Mouse (Mus musculus) urinary bladder, postnatal 25 days (tissue): ENCODE data around the gene Tlr3.
A peak's percentile ranks its signal among the peaks of the same experiment; 100 is the strongest.

Source experiments
- DNase-seq: peaks from one replicate; pipeline ENCODE4 v3.0.0; 2022; ENCODE audit warnings: low spot score

Tlr3 gene

DNA sequence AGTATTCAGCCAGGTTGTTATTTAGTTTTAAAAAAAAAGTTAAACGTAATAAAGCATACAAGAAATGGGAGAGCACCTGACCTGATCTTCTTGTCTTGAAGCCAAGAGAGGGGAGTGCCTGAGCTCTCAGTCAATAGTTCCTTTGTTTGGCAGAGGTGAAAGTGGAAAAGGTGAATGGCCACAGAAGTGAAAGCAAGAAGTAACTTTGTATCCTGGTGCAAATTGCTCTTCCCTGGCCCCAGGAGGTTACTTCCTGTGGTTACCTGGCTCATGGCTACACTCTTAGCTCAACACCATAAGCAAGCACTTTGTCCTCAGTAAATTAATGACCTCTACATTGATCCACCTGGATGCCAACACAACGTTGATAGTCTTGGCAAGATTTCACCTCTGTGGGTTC is at the start of gene Tlr3:
TSS of gene Tlr3 (minus strand) at position 199 of the 400 bp plus-strand sequence.
- no peak for DNase-seq

DNA sequence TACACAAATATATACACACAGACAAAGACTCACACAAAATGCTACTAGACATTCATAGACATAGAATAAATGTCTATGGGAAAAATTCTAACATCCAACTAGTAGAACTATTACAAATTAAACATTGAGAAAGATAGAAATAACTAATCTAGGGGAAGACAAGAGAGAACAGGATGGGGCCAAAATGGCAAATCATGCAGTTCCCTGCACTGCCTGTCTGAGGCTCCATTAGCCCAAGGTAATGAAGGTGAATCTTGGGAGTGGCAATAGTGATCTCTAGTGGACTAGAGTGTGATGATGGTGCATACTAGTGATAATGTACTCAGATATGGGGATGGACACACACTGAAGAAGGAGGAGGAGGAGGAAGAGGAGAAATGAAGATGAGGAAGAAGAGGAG is 47.0 kb upstream of the Tlr3 start:
- no peak for DNase-seq

DNA sequence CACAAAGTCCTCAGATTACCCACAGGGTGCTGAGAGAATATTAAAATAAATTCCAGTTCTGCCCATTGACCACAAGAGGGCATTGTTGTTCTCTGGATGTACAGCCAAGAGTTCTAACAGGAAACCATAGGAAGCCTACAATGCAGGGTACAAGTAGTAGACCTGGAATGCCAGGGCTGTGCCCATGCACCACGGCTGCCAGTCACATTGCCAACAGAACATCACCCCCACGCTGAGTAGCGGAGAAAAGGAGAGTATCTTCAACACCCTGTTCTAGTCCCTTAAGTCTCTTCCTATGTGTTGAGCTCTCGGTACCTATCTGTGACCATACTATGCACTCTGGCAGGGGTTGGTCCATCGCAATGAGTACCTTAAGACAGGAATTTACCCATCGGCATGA is 43.5 kb upstream of the Tlr3 start:
- peak; percentile 29 for DNase-seq

DNA sequence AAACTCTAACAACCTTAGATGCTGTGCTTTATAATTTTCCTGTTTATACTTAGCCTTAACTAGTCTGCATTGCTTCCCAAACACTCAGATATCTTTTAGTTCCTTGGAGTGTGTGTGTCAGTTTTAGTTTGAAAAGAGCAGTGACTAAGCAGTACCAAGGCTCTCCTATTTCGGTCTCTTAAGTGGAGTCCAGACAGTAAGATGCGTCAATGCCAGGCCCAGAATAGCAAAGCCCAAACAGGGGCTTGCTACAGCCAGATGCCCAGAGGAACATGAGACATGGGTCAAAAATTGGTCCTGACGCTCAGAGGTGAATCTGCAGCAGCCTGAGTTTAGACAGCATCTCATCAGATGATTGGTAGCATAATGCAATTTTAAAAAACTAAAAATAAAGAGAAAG is 41.2 kb upstream of the Tlr3 start:
- no peak for DNase-seq

DNA sequence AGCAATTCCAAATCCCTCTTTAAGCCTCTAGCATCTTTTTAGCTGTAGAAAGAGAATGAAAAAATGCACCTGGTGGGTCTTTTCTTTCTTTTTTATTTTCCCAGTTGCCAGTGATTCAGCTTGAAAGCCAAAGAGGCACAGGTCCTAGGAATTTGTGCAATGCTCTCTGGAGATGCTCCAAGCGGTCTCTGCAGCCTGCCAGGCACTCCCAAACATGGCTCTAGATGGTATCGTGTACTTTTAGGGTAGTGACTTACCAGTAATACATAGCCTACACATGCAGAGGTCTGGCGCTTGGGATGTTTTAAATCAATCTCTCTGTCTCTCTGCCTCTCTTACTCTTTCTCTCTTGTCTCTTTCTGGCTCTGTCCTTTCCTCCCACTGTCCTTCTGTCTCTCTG is 38.0 kb upstream of the Tlr3 start:
- DNase-seq: peak; percentile 22

DNA sequence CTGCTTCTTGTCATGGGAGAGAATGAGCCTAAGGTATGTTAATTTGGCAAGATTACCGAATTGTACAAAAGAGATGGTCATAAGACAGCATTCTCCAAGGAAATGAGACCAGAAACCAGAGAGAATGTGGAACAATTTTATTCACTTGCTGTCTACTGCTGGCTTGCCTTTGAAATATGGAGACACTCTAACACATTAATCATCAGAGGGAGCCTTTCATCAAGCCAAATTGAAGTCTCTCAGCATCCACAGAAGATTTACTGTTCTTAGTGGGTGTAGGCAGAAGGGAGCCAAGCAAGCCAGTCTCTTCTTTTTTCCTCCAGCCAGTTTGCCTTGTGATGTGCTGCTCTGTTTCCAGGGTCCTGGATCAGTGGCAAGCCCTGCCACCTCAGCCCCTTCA is 37.4 kb upstream of the Tlr3 start:
- DNase-seq: no peak

DNA sequence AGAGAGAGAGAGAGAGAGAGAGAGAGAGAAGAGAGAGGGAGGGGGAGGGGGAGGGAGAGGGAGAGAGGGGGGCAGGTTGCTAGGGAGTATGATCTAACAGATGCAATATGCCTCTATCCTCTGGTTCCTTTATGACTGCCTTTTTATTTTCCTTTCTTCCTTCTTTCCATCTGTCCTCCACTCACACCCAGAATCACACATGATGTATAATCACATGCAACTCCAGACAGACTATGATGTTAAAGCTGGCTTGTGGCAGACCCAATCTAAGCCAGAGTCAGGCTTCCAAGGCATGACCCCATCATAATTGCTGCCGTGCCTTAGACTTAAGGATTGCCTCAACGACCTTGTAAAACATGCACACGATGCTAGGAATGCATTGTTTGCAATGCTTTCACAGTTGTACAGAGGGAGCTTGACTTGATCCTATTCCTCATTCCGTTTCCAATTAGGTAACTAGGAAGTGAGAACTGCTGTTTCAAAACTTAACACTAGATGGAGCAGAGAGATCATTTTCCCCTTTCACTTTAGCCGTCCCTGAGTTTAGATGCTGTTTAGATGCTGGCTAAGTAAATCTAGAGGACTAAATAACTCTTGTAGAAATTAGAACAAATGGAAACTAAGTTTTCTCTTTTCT is 28.1 kb upstream of the Tlr3 start:
- DNase-seq: no peak

DNA sequence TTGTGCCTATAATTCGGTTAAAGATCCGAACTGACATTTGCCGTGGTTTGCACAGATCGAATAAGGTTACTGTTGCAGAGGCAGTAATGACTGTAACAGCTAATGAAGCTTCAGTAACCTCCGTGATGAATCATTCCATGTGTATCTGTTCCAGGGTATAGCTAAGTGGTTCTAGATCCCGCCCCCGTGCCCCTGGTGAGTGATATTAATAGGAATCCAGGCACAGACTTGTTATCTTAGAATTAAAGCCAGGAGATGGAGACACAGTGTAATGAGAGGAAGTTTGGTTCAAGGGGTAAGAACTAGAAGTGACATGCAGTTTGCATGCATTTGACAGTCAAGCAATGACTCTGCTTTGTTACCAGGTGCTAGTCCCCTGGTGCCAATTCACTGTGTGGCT is 9.3 kb upstream of the Tlr3 start:
- no peak for DNase-seq

DNA sequence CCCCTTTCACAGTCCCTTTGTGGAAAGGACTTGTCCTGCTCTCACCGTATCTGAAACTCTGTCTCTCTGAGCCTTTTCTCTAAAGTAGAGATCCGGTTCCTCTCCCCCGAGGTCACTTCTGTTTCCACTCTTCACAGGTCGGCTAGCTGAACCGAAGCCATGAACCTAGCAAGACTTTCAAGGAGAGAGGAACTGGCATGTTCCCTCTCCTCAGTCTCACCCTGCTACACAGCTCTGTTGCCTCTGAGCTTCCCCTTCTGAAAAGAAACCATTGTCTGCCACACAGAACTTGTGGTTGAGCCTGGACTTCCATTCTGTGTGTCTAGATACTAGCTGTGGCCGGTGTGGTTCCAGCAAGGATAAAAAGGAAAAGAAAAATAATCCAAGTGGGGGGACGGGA is 4.1 kb upstream of the Tlr3 start:
- DNase-seq: no peak

DNA sequence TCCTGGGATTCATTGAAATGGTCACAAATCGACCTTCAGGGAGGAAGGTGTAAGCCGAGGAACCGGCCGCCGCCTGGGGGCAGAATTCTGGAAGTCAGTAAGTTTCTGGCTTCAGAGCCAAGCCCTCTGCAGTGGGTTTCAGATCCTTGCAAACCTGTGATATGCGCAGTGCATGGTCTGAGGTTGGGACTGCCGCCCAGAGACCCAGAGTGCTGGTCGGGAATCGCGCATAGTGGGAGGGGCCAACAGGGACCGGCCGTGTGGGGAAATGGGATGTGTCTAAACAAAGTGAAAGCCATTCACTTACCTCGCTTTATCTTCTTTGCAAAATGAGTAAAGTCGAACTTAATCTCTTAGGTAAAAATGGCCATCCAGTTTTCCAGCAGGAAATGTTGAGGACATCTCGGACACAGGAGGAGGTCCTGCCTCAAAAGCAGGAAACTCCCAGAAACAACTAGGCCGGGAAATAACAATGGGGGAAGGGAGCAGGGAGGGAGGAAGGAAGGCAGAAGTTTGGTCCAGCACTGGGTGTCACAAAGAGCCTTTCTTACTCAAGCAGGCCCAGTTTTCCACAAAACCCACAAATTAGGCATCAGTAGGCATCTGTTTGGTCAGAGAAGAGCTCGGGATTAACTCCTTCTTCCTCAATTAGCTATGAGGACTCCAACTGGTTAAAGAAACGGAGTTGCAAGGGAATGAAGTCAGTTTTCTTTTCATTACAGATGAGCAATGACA is 567 bp downstream of the Tlr3 start:
- DNase-seq: peak; percentile 67

DNA sequence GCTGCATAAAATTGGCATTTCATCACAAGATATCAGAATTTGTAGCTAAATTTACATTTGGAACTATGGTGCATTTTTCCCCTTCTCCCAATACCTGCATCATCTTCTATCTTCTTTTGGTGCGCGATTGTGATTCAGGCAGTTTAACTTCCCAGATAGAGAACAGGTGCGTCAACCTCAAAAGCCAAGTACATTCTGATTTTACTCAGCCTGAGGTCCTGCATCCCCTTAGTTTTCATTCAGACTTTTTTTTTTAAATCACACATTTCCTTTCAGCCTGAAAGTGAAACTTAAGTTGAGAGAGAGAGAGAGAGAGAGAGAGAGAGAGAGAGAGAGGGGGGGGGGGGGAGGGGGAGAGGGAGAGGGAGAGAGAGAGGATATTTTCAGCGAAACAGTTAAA is 1.2 kb downstream of the Tlr3 start:
- no peak for DNase-seq

DNA sequence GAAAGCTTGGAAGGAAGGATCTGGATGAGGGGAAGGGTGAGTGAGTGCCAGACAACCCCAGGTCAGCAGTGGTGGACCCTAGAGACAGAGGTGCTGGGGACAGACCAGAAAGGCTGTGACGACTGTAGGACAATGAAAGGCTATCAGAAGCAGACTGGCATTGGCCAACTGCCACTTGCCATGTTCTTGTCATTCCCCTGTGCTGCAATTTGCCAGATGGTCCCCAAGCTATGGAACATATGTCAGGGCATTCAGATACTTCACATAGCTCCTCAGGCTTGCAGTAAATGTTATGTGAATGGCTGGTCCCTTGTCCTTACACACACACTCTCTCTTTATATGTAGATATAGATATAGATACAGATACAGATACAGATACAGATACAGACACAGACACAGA is 27.6 kb downstream of the Tlr3 start:
- DNase-seq: no peak

DNA sequence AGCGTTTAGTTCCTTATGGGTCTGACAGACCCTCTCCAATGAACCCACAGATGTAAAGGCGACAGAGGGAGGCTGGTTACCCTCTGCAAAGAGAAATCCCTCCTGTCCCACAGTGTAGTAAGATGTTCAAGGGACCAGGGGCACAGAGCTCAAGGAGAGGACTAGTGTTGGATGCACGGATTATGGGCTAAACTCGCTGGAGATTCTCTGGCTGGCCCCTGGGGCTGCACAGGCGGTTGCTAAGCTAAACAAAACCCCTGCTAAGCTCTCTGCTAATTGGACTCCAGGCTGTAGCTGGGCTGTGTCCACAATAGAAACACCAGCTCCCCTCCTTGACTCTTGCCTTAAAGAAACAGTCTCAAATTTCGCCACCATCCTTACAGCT is 28.9 kb downstream of the Tlr3 start, which contains the start of gene Fam149a:
TSS of gene Fam149a (minus strand) at position 329 of the 385 bp plus-strand sequence.
- DNase-seq: no peak

DNA sequence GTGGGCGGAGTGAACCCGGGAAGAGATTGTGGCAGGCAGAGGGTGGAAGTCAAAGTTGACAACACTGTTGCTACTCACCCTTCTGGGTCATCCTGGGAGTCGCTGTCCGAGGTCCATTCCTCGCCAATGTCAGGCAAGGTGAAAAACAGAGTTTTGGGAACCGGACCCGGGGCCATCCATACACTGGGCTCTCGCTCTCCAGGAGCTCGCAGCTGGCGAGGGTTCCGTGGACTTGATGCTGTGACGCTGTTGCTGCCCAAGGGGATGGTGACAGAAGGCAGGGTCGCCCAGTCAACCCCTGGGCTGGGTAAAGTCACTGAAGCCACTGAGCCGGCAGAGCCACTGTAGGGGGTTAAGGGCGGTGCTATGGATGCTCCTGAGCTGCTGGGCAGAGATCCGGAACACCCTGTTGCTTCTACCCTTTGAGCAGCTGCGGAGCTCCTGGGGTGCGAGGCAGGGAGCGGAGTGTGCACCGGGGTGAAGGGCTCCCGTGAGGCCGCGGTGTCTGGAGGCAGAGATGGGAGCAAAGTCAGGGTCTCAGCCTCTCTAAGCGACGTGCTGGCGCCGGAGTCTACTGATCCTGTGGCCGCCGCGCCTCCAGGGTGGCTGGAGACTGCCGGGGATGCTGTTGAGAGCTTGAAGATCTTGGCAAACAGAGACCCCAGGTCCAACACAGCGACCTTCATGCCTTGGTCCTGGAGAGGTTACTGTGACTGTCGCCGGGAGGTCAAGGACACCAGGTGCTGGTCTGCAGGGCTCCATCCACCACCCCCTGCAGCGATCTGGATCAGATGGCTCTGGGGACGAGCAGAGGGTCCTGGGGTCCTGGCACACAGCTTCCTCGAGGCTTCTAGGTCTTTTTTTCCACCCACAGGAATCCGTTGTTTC is 29.6 kb downstream of the Tlr3 start:
- no peak for DNase-seq

DNA sequence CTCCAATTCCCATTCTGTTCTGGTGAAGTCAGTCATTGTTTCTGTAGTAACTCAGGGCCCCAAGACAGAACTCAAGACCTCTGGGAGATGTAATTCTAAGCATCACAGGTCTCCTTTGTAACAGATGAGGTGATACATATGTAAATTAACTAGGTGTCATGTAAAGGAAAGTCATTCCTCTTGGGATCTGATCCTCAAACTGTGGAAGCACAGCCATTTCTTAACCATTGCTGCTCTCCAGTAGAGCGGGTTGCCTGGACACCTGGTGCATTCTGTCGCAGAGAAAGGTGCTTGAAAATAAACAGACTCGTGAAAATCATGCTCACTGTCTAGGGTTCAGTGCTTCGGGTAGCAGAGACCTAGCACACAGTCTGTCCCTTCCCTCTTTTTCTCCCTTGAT is 30.3 kb downstream of the Tlr3 start:
- DNase-seq: no peak

DNA sequence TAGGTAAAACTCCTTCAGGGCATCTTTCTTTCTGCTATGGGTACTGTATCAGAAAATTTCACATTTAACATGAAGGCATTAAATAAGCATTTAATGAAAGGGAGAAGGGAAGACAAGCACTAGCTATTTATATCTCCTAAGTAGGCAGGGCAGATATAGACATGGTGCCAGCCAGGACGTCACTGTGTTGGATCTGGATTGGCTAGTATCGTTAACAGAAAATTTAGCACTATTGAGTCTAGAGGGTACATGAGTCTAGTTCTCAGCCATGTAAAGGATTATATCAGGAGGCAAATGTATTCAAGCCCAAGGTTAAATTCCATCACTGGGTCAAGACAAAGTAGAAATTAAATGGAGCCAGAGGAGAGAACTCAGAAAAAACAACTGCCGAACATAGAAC is 36.8 kb downstream of the Tlr3 start:
- no peak for DNase-seq

DNA sequence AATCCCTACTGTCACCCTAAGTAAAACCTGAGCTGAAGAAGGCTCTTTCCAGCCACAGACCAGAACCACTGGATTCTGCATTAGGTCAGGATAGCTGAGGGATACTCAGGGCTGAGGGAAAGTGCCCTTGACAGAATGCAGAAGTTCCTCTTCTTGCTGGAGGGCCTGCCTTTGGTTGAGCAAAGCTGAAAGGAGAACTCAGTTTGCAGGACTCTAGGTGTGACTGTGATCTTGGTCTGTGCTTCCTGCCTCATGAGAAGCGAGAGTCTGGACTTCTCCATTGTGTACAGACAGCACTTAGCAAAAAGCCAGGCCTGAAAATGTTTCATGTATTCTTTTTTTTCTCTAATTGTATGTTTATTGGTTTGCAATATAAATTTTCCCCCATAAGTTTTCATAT is 43.7 kb downstream of the Tlr3 start:
- DNase-seq: no peak

DNA sequence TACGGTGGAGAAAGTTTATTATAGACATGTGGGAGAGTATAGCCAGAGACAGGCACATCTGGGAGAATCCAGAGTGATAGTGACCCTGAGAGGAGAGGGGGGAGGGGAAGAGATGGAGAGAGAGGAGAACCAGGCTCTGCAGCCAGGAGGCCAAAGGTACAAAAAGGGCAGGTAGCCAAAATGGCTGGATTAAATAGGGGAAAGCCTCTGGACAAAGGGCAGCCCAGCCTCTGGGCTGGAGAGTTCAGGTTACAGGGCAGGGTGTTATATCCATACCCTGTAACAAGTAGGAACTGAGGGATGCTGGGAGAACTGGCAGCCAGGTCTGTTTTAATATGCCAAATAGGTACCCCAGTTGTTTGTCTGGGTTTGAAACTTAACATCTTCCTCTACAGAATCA is 47.7 kb downstream of the Tlr3 start:
- DNase-seq: no peak

DNA sequence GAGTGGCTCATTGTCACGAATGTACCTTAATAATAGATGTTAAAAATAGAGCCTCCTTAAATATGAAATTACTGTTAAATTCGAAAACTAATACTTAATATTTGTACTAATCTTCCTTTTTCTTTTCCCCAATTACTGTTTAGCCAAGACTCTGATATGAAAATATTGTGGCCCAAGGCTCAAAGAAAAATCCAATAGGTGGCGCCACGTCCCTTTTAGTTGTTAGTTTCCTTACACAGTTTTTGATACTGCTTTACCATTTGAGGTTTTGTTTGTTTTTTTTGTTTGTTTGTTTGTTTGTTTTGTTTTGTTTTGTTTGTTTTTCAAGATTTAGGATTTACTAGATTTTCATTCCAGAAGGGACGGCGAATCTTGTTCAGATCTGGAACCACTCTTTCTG is 48.6 kb downstream of the Tlr3 start:
- no peak for DNase-seq

DNA sequence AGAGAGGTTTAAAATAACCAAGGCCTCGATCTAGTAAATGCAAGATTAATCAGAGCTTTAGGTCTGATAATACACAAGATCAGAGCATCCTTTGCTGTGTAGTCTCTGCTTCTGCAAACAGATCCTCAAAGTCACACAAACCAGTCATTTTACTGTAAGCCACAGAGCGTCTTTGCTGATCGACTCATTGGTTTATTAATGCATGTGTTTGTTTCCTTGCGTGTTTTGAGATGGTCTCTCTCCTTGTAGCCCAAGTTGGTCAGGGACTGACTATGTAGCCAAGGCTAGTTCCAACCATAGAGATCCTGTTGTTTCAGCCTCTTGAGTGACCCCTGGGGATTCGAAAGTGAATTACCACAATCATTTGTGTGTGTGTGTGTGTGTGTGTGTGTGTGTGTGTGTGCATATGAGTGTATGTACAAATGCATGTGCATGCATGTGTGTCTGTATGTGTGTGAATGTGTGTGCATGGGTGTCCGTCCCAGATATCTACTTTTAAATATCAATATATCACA is 51.7 kb downstream of the Tlr3 start:
- no peak for DNase-seq

DNA sequence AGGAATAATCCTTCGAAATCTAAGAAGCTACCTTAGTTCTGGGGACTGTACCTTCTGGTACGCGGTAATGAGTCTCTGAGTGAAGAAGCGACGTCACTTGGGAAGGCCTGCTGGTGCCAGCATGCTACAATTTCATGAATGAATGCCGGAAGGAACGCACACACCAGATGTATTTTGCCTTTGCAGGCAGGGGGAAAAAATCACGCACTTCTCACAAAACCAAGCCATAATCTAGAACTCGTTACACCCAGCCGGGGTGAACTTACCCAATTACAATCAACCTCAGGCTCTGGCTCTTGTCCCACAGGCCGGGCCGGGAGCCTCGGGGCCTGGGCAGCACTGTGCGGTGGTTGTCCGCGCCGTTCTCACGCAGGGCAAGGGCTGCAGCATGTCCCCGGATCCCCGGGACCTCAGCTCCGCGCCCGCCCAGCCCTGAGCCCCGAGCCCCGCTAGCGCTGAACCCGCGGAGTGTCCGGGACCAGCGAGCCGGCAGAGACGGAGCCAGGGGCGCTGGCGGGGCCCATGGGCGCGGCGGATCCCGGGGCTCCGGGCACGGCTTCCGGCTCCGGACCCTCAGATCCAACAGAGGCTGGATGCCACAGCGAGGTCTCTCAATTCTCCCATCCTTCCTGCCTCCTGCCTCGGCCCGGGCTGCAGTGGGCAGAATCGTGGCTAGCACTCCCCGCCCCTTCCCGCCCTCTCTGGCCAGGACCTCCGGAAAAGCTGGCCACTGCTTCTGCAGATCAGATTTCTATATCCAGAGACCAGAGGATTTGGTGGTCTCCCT is 52.6 kb downstream of the Tlr3 start:
- DNase-seq: peak; percentile 25

DNA sequence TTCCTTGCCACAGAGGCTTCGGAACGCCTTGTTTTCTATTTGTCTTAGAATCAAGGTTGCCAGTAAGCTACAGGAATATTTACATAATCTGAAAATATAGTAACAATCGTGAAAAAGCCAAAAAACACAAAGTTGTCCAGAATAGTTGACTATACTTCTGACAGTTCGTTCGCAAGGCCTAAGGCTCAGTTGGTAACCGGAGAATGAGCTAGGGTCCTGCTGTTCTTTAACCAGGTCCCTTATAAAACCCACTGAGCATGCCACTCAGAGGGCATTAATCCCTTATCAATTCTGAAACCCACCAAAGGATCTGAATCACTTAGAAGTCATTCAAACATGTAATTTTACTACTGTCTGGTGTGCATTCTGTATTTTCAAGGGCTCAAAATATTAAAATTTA is 55.1 kb downstream of the Tlr3 start:
- no peak for DNase-seq
